8 mouse cellular contexts compared by ENCODE assay signal in the genomic region with DNA sequence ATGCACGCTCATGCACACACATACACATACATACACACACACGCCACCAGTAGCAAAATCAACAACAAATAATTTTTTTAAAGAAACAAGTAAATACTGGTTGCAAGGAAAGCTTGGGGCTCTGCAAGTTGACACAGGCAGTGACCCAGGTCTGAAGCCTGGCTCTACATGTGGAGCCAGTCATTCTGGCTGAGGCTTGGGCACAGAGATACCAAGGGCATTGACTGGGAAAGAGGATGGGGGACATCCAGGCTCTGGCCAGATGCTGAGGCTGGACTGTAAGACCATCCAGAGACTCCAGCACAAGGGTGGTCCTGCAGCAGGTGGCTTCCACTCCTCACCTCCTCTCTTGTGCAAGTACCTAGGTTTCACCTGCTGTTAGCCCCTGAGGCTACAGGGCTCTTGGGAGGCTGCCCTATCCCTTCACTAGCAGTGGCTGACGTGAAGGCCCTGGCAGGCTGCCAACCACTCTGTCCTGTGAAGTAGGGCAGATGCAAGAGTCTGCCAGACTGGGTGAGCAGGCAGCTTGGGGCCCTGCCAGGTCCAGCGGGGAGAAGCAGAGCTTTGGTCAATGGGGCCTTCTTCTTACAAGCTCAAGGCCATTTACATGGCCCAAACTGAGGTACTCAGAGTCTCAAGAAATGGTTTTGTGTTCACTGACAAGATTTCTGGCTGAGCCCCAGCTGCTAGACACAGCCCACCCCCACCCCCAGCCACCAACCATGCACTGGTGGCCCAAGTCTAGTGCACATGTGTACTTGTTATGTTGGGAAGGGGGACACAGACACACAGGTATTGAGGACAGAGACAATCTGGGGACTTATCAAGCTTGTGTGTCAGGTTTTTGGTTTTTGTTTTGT. TPM values are rescaled to one million over a fixed set of nuclear protein-coding genes. Genes with fewer than 3 reads are reported as not detected.
A peak's percentile ranks its signal among the peaks of the same experiment; 100 is the strongest.
DNase-seq lines count a peak whose midpoint lies in the region; ATAC-seq and TF ChIP-seq lines count a peak whose summit lies in the region.
"Had no signal": no experiment of that assay in that cellular context is flagged by ENCODE, and none has a peak within 500 bp of the region (broad histone marks: within the 10 kb centered on the region; RNA-seq: fewer than 3 reads in every experiment).

No protein-coding gene starts in this region.

- peak; percentile 100 for DNase-seq in adrenal gland, postnatal 25 days
- no peak for DNase-seq in embryonic facial prominence, embryonic 10.5 days (ENCODE audit: low spot score)
- DNase-seq in gastrocnemius, postnatal 4 days (ENCODE audit: low spot score in 2 of 2), result peak; percentile 63 to 86
- DNase-seq in left cerebral cortex, postnatal 25 days (ENCODE audit: low spot score in 2 of 2), result peak; percentile 85 to 93
- peak; percentile 88 for DNase-seq in midbrain, embryonic 14.5 days
- peak; percentile 82 for DNase-seq in testis, postnatal 14 days (ENCODE audit: low spot score)

- TF ChIP-seq CTCF in intestine, postnatal 0 days (IDR thresholded peaks at IDR 0.05; ENCODE audit: low read depth), result no peak

- H3K36me3 ChIP-seq in embryonic facial prominence, embryonic 10.5 days (replicated peaks), result no peaks in the 10 kb centered on the region
- H3K36me3 ChIP-seq in intestine, postnatal 0 days (ENCODE audit: control insufficient read depth, insufficient read depth), result peaks cover 20% of the 10 kb centered on the region; the same call in 1 of the 2 replicates
- H3K36me3 ChIP-seq in midbrain, embryonic 14.5 days (ENCODE audit: control insufficient read depth, insufficient read depth, low read length), result no peaks in the 10 kb centered on the region

- H3K9ac ChIP-seq in intestine, postnatal 0 days (ENCODE audit: low read depth, low read length), result no peak overlapping the region
- H3K9ac ChIP-seq in midbrain, embryonic 14.5 days (replicated peaks; ENCODE audit: low read length), result no peak overlapping the region

- intact Hi-C loops in left cerebral cortex, postnatal 25 days (cut with DNase I), result no loop called here

- peak; percentile 78 for ATAC-seq in intestine, postnatal 0 days
- peak; percentile 77 for ATAC-seq in midbrain, embryonic 14.5 days (ENCODE audit: low FRiP score, low TSS enrichment)

- WGBS in embryonic facial prominence, embryonic 10.5 days, result 79% methylated on average over 4 of the region's 4 CpGs
- 47% methylated on average over 4 of the region's 4 CpGs for WGBS in intestine, postnatal 0 days
- 63% methylated on average over 4 of the region's 4 CpGs for WGBS in midbrain, embryonic 14.5 days

- peak overlapping the region; percentile 48 for H3K27ac ChIP-seq in embryonic facial prominence, embryonic 10.5 days (replicated peaks)
- no peak overlapping the region for H3K27ac ChIP-seq in intestine, postnatal 0 days (ENCODE audit: low read depth, low read length)
- H3K27ac ChIP-seq in midbrain, embryonic 14.5 days (replicated peaks; ENCODE audit: low read depth, low read length), result peak overlapping the region; percentile 39

- H3K4me2 ChIP-seq in intestine, postnatal 0 days (replicated peaks; ENCODE audit: low read depth), result no peak overlapping the region
- H3K4me2 ChIP-seq in midbrain, embryonic 14.5 days (ENCODE audit: low read length), result no peak overlapping the region

- H3K27me3 ChIP-seq in embryonic facial prominence, embryonic 10.5 days (replicated peaks; ENCODE audit: low read depth, poor library complexity, severe bottlenecking), result no peaks in the 10 kb centered on the region
- H3K27me3 ChIP-seq in intestine, postnatal 0 days (replicated peaks; ENCODE audit: control insufficient read depth, insufficient read depth, low read length), result no peaks in the 10 kb centered on the region
- H3K27me3 ChIP-seq in midbrain, embryonic 14.5 days (ENCODE audit: control insufficient read depth, insufficient read depth, low read length), result no peaks in the 10 kb centered on the region

- H3K4me3 ChIP-seq in embryonic facial prominence, embryonic 10.5 days, result no peak overlapping the region
- H3K4me3 ChIP-seq in intestine, postnatal 0 days (ENCODE audit: low read depth, low read length), result no peak overlapping the region
- H3K4me3 ChIP-seq in midbrain, embryonic 14.5 days (replicated peaks; ENCODE audit: low read depth, low read length), result no peak overlapping the region

- H3K4me1 ChIP-seq in embryonic facial prominence, embryonic 10.5 days, result peaks cover 31% of the 10 kb centered on the region
- H3K4me1 ChIP-seq in intestine, postnatal 0 days (replicated peaks; ENCODE audit: control insufficient read depth, insufficient read depth, low read length), result peaks cover 5% of the 10 kb centered on the region; the same call in 1 of the 2 replicates
- H3K4me1 ChIP-seq in midbrain, embryonic 14.5 days (ENCODE audit: control insufficient read depth, insufficient read depth, low read length), result peaks cover 14% of the 10 kb centered on the region

- H3K9me3 ChIP-seq in embryonic facial prominence, embryonic 10.5 days, result no peaks in the 10 kb centered on the region
- no peaks in the 10 kb centered on the region for H3K9me3 ChIP-seq in intestine, postnatal 0 days (ENCODE audit: control insufficient read depth)
- H3K9me3 ChIP-seq in midbrain, embryonic 14.5 days (ENCODE audit: control insufficient read depth, low read length), result no peaks in the 10 kb centered on the region

RNA-seq across cellular contexts. Expression of a gene that starts 46.9 kb away (rescaled TPM):
- total RNA-seq in adrenal gland, postnatal 25 days (2021), result not detected in 2 replicates
- polyA plus RNA-seq in embryonic facial prominence, embryonic 10.5 days (2016; fragmentation: Nextera tagmentation; extraction: Ambion mirVana), result not detected in 2 replicates
- not detected for total RNA-seq in gastrocnemius, postnatal 4 days (2021)
- not detected in 2 replicates for polyA plus RNA-seq in intestine, postnatal 0 days (2015; fragmentation: Nextera tagmentation; extraction: Ambion mirVana)
- not detected for total RNA-seq in left cerebral cortex, postnatal 25 days (2021)
- polyA plus RNA-seq in midbrain, embryonic 14.5 days (2014; fragmentation: Nextera tagmentation; extraction: Ambion mirVana), result not detected in 2 replicates
- polyA plus RNA-seq: large intestine, adult 2 months had no signal

RNA-seq across cellular contexts. Expression of a gene that starts 56.4 kb away (rescaled TPM):
- not detected in 2 replicates for total RNA-seq in adrenal gland, postnatal 25 days (2021)
- not detected in 2 replicates for polyA plus RNA-seq in embryonic facial prominence, embryonic 10.5 days (2016; fragmentation: Nextera tagmentation; extraction: Ambion mirVana)
- not detected for total RNA-seq in gastrocnemius, postnatal 4 days (2021)
- polyA plus RNA-seq in intestine, postnatal 0 days (2015; fragmentation: Nextera tagmentation; extraction: Ambion mirVana), result not detected in 2 replicates
- not detected for total RNA-seq in left cerebral cortex, postnatal 25 days (2021)
- not detected in 2 replicates for polyA plus RNA-seq in midbrain, embryonic 14.5 days (2014; fragmentation: Nextera tagmentation; extraction: Ambion mirVana)
- polyA plus RNA-seq: large intestine, adult 2 months had no signal
